Mouse (Mus musculus): ENCODE measurements at regions not wholly inside any gene's neighbourhood (a gene's known extent, or its start where the extent isn't known, plus 50 kb on each side); places are given as distances from the start of the nearest gene placed in this dataset. TPM values are rescaled to one million over a fixed set of nuclear protein-coding genes. Genes with fewer than 3 reads are reported as not detected.

Small RNAs in the stretch of these regions (microRNA-seq; reads per million reads assigned to microRNA genes)
- not detected for gene Gm44361
